Mouse (Mus musculus): ENCODE data around the gene Slbp.

GRCm38 (mm10) chr5:33695718-33696121 lies 43.3 kb upstream of the Slbp start:
- TF ChIP-seq CTCF (IDR thresholded peaks at IDR 0.05) (no peak), EP300 (IDR thresholded peaks at IDR 0.05) (no peak)

All from lung, postnatal 0 days (tissue).